In the genomic region with DNA sequence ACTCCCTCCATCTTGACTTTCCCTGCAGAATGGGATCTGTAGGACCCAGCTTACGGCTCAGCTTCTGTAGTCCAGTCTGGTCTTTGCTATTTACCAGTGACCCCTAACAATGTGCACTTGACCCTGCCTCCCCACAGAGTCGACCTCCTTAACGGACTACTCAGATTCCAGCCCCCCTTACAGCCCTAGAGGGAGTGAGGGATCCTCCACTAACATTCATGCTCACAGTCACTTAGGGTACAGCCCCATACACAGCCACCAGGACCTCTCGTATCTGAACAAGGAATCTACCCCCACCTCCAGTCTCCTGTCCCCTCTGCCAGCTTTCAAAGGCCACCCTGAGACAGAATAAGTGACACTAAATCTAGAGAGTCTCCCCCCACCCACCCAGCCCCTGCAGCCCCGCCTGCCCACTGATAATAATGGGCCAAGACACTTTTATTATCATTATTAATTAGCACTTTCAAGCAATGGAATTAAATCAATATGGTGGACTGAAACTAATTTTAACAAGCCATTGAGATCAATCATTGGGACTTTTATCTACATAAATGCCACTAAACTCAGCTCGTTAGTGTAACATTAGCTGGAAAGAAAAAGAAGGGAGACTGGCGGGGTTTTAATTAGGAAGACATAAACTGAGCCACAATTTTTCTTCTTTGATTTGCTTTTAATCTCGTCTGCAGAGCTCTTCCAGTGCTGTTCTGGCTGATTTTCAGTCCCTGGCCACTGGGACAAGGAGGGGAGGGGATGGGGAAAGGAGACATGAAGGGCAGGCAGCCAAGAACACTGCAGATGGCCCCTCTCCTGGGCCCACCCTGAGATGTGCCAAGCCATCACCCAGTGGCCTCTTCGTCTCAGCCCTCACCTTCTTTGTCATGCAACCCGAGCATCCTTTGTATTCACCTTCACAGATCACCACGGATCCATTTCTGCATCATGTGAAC, we compare ENCODE assay signal across 23 mouse cellular contexts.
DNase-seq lines count a peak whose midpoint lies in the region; ATAC-seq lines count a peak whose summit lies in the region.
"Had no signal": no experiment of that assay in that cellular context is flagged by ENCODE, and none has a peak within 500 bp of the region (broad histone marks: within the 10 kb centered on the region; RNA-seq: fewer than 3 reads in every experiment).

No protein-coding gene starts in this region.

- no peaks in the 10 kb centered on the region for H3K4me1 ChIP-seq in kidney, embryonic 14.5 days (ENCODE audit: control insufficient read depth, insufficient read depth, low read length)
- no peaks in the 10 kb centered on the region for H3K4me1 ChIP-seq in midbrain, embryonic 14.5 days (ENCODE audit: control insufficient read depth, insufficient read depth, low read length)
- no peaks in the 10 kb centered on the region for H3K4me1 ChIP-seq in midbrain, embryonic 16.5 days (ENCODE audit: control insufficient read depth, insufficient read depth, low read length)
- H3K4me1 ChIP-seq: heart, embryonic 15.5 days; limb, embryonic 12.5 days; lung, embryonic 15.5 days had no signal

- DNase-seq in cerebellum, postnatal 14 days = peak; percentile 21 to 24
- no peak for DNase-seq in cerebellum, adult 9-10 months
- DNase-seq in kidney, adult 11 months = no peak
- DNase-seq in midbrain, embryonic 14.5 days = peak; percentile 9
- peak; percentile 36 for DNase-seq in mesoderm, embryonic 11.5 days (ENCODE audit: low read depth, low spot score)
- DNase-seq in ovary, postnatal 14 days (ENCODE audit: low spot score) = no peak
- DNase-seq: adrenal gland, postnatal 10 days; cerebellum, postnatal 36 days; gastrocnemius, adult 2 months; heart, postnatal 4 days; lung, postnatal 4 days; right cerebral cortex, adult 18-20 months had no signal

- H3K9ac ChIP-seq in kidney, embryonic 14.5 days (ENCODE audit: low read depth, low read length) = no peak overlapping the region
- no peak overlapping the region for H3K9ac ChIP-seq in midbrain, embryonic 14.5 days (replicated peaks; ENCODE audit: low read length)
- H3K9ac ChIP-seq in midbrain, embryonic 16.5 days (ENCODE audit: low read depth, low read length) = no peak overlapping the region
- H3K9ac ChIP-seq: heart, embryonic 15.5 days; hindbrain, embryonic 15.5 days; limb, embryonic 12.5 days; liver, embryonic 14.5 days; lung, embryonic 15.5 days had no signal

- H3K9me3 ChIP-seq in kidney, embryonic 14.5 days (ENCODE audit: control insufficient read depth, low read length) = no peaks in the 10 kb centered on the region
- H3K9me3 ChIP-seq in midbrain, embryonic 14.5 days (ENCODE audit: control insufficient read depth, low read length) = no peaks in the 10 kb centered on the region
- H3K9me3 ChIP-seq in midbrain, embryonic 16.5 days (replicated peaks; ENCODE audit: control insufficient read depth, low read length, poor library complexity, severe bottlenecking) = no peaks in the 10 kb centered on the region
- H3K9me3 ChIP-seq: heart, embryonic 15.5 days; hindbrain, embryonic 15.5 days; limb, embryonic 12.5 days; lung, embryonic 15.5 days had no signal

- no peak overlapping the region for H3K4me2 ChIP-seq in kidney, embryonic 14.5 days (replicated peaks; ENCODE audit: low read depth, low read length)
- no peak overlapping the region for H3K4me2 ChIP-seq in midbrain, embryonic 14.5 days (ENCODE audit: low read length)
- H3K4me2 ChIP-seq in midbrain, embryonic 16.5 days (ENCODE audit: low read length) = no peak overlapping the region
- H3K4me2 ChIP-seq: heart, embryonic 15.5 days; hindbrain, embryonic 15.5 days; limb, embryonic 12.5 days; lung, embryonic 15.5 days had no signal

- WGBS in kidney, embryonic 14.5 days = 31% methylated on average over 11 of the region's 11 CpGs
- 62% methylated on average over 11 of the region's 11 CpGs for WGBS in midbrain, embryonic 14.5 days
- WGBS in midbrain, embryonic 16.5 days = 51% methylated on average over 11 of the region's 11 CpGs

- H3K27ac ChIP-seq in kidney, embryonic 14.5 days (ENCODE audit: low read depth, low read length) = no peak overlapping the region
- H3K27ac ChIP-seq in midbrain, embryonic 14.5 days (replicated peaks; ENCODE audit: low read depth, low read length) = no peak overlapping the region
- no peak overlapping the region for H3K27ac ChIP-seq in midbrain, embryonic 16.5 days (ENCODE audit: low read length)
- H3K27ac ChIP-seq: gastrocnemius, adult 2 months; heart, embryonic 15.5 days; hindbrain, embryonic 15.5 days; limb, embryonic 12.5 days; liver, embryonic 14.5 days; lung, embryonic 15.5 days; stomach, postnatal 0 days had no signal

- peak; percentile 93 for ATAC-seq in kidney, embryonic 14.5 days (ENCODE audit: low FRiP score, low TSS enrichment)
- ATAC-seq in midbrain, embryonic 14.5 days (ENCODE audit: low FRiP score, low TSS enrichment) = no peak
- no peak for ATAC-seq in midbrain, embryonic 16.5 days
- ATAC-seq: CD4-positive, CD25-positive, alpha-beta regulatory T cell, adult 4 months; intestine, postnatal 0 days; Patski had no signal

- H3K4me3 ChIP-seq in kidney, embryonic 14.5 days (ENCODE audit: low read length) = no peak overlapping the region
- no peak overlapping the region for H3K4me3 ChIP-seq in midbrain, embryonic 14.5 days (replicated peaks; ENCODE audit: low read depth, low read length)
- no peak overlapping the region for H3K4me3 ChIP-seq in midbrain, embryonic 16.5 days (ENCODE audit: low read depth, low read length)
- H3K4me3 ChIP-seq: gastrocnemius, adult 2 months; heart, embryonic 15.5 days; hindbrain, embryonic 15.5 days; limb, embryonic 12.5 days; lung, embryonic 15.5 days had no signal

- no peaks in the 10 kb centered on the region for H3K36me3 ChIP-seq in kidney, embryonic 14.5 days (ENCODE audit: control insufficient read depth, insufficient read depth, low read length)
- no peaks in the 10 kb centered on the region for H3K36me3 ChIP-seq in midbrain, embryonic 14.5 days (ENCODE audit: control insufficient read depth, insufficient read depth, low read length)
- no peaks in the 10 kb centered on the region for H3K36me3 ChIP-seq in midbrain, embryonic 16.5 days (ENCODE audit: control insufficient read depth, insufficient read depth, low read length)
- H3K36me3 ChIP-seq: heart, embryonic 15.5 days; hindbrain, embryonic 15.5 days; limb, embryonic 12.5 days; lung, embryonic 15.5 days had no signal

- no peaks in the 10 kb centered on the region for H3K27me3 ChIP-seq in kidney, embryonic 14.5 days (ENCODE audit: control insufficient read depth, insufficient read depth, low read length)
- H3K27me3 ChIP-seq in midbrain, embryonic 14.5 days (ENCODE audit: control insufficient read depth, insufficient read depth, low read length) = no peaks in the 10 kb centered on the region
- H3K27me3 ChIP-seq in midbrain, embryonic 16.5 days (ENCODE audit: control insufficient read depth, insufficient read depth, low read depth, low read length) = no peaks in the 10 kb centered on the region
- H3K27me3 ChIP-seq: lung, embryonic 15.5 days had no signal

Comparison
In these comparisons a context has a peak if more than half of its experiments do, and no peak if none do; other contexts are left out.
1. DNase-seq: peak in cerebellum, postnatal 14 days (2 of 2), midbrain, embryonic 14.5 days (single experiment) and mesoderm, embryonic 11.5 days (single experiment); none in cerebellum, adult 9-10 months (single experiment), kidney, adult 11 months (single experiment) and ovary, postnatal 14 days (single experiment).